Mouse (Mus musculus): ENCODE data around the gene Matn1. TPM values are rescaled to one million over a fixed set of nuclear protein-coding genes. Genes with fewer than 3 reads are reported as not detected.

Matn1 gene
- polyA plus RNA-seq, 1 experiment = not detected

DNA sequence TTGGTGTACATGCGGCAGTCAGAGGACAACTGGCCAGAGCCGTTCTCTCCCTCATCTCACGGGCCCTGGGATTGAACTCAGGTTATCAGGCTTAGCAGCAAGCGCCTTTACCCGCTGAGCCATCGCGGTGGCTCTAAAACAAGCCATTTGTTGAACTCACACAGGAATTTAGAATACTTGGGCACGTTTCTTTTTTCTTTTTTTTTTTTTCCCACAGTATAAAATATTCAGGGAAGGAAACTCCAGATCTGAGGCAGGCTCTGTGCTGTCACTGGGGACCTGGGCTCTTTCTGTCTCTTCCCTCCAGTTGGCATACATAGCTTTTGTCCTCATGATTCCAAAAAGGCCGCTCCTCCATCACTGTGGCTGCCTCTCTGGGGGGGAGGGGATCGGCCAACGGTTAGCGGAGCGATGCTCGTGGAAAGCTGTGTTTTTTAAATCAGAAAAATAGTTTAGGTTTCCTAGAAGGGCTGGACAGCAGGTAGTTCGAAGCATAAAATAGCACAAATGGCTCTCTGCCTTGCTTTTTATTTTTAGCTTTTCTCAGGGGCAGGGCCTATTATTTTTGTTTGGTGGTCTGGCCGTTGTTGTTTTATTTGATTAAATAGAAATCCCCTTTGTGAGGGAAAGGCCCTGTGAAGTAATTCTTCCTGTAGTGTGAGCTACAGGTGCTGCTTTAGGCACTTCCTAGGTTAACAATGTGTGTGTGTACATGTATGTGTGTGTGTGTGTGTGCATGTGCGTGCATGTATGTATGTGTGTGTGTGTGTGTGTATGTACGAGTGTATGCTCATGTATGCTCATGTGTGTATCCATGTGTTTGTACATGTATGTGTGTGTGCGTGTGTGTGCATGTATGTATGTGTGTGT is 36.8 kb upstream of the Matn1 start:
- H3K27ac ChIP-seq (ENCODE audit: insufficient read depth, low read length) = no peak overlapping the region
- H3K4me1 ChIP-seq (ENCODE audit: control insufficient read depth, insufficient read depth, low read length) = no peaks in the 10 kb centered on the region
- TF ChIP-seq POLR2A (IDR thresholded peaks at IDR 0.05; ENCODE audit: low read depth, low read length) (no peak), CTCF (IDR thresholded peaks at IDR 0.05; ENCODE audit: borderline replicate concordance, insufficient read depth, low read length) (no peak)
- no peak overlapping the region for H3K4me3 ChIP-seq (ENCODE audit: insufficient read depth, low read length)

DNA sequence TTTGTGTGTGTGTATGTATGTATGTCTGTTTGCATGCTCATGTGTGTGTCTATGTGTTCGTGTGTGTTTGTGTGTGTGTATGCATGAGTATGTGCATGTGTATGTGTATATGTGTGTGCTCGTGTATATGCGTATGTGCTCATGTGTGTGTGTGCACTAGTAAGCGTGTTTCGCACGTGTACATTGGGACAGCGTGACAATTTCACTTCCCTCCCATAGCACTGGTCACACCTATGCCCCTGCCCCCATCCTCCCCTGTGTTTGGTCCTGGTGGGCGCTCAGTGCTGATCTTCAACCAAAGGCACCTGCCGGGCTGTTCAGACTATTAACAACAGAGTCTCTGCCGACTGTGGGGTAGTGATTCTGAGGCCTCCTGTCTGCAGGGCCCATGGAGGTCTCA is 36.1 kb upstream of the Matn1 start:
- no peak overlapping the region for H3K27ac ChIP-seq (ENCODE audit: insufficient read depth, low read length)
- TF ChIP-seq CTCF (IDR thresholded peaks at IDR 0.05; ENCODE audit: borderline replicate concordance, insufficient read depth, low read length) (no peak), POLR2A (IDR thresholded peaks at IDR 0.05; ENCODE audit: low read depth, low read length) (0 out of 2 replicates have a peak, but pooled peaks have one; percentile 17)
- no peaks in the 10 kb centered on the region for H3K4me1 ChIP-seq (ENCODE audit: control insufficient read depth, insufficient read depth, low read length)
- no peak overlapping the region for H3K4me3 ChIP-seq (ENCODE audit: insufficient read depth, low read length)

DNA sequence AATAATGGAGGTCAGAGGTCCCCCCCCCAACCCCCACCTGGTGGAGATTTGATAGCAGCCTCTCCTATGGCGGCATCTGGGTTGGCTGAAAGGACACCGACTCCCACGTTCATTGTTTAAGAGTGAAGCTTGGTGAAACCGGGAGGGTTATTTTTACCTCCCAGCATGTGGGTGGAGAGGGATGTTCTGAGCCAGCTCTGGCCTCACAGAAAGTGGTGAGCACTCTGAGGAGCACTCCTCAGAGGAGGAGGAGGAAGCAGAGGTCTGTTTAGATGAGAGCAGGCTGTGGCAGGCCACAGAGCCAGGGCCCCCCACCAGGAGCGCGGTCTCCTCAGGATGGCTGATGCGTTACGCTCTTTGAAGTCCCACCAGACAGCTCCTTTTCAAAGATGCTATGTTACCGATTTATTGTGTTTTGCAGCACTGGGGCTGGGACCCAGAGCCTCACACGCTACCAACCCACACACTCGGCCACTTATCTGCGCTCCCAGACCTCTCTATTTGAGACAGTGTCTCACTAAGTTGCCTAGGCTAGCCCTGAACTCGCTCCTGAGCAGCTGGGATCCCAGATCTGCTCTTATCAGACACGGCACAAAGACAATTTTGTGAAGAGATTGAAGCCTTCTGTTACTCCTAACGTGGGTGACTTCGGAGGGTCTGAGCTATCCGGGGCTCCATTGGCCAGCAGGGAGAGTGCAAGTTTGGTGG is 34.9 kb upstream of the Matn1 start:
- Histone ChIP-seq H3K4me1 (ENCODE audit: control insufficient read depth, insufficient read depth, low read length) (no peaks in the 10 kb centered on the region), H3K27ac (ENCODE audit: insufficient read depth, low read length) (no peak overlapping the region), H3K4me3 (ENCODE audit: insufficient read depth, low read length) (no peak overlapping the region)
- no peak for TF ChIP-seq CTCF (IDR thresholded peaks at IDR 0.05; ENCODE audit: borderline replicate concordance, insufficient read depth, low read length)
- TF ChIP-seq POLR2A (IDR thresholded peaks at IDR 0.05; ENCODE audit: low read depth, low read length) = no peak

DNA sequence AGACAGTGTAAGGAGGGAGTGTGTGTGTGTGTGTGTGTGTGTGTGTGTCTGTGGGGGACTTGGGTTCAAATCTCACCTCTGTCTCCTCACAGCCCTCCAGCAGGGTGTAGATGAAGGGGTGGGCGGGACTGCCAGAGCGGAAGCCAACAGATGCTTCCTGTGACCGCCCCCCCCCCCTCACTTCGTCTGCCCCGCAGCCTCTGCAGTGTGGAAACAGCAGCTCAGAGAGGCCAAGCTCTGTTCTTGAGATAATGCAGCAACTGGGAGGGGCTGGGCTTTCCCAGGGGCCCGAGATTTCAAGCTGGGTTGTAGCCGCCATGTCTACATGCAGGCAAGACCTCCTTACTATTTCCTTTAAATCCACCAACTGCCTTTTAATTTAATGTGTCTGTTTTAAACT is 33.5 kb upstream of the Matn1 start:
- TF ChIP-seq CTCF (IDR thresholded peaks at IDR 0.05; ENCODE audit: borderline replicate concordance, insufficient read depth, low read length) (no peak), POLR2A (IDR thresholded peaks at IDR 0.05; ENCODE audit: low read depth, low read length) (no peak)
- Histone ChIP-seq H3K4me1 (ENCODE audit: control insufficient read depth, insufficient read depth, low read length) (peaks cover 4% of the 10 kb centered on the region; the same call in 1 of the 2 replicates), H3K27ac (ENCODE audit: insufficient read depth, low read length) (no peak overlapping the region), H3K4me3 (ENCODE audit: insufficient read depth, low read length) (no peak overlapping the region)

DNA sequence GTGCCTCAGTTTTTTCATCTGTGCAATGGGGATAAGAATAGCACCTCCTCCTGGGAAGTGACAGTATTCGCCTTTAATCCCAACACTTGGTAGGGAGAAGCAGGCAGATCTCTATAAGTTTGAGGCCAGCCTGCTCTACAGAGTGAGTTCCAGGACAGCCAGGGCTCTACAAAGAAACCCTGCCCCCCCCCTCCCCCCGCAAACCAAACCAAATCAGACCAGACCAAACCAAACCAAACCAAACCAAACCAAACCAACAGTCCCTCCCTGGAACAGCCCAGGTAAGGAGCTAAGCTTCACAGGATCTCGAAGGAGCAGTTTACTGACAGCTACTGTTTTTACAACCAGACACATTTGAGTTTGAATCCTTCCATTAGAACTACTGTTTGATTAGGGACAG is 31.6 kb upstream of the Matn1 start:
- Histone ChIP-seq H3K4me3 (ENCODE audit: insufficient read depth, low read length) (no peak overlapping the region), H3K27ac (ENCODE audit: insufficient read depth, low read length) (no peak overlapping the region), H3K4me1 (ENCODE audit: control insufficient read depth, insufficient read depth, low read length) (peaks cover 4% of the 10 kb centered on the region; the same call in 1 of the 2 replicates)
- TF ChIP-seq CTCF (IDR thresholded peaks at IDR 0.05; ENCODE audit: borderline replicate concordance, insufficient read depth, low read length) (no peak), POLR2A (IDR thresholded peaks at IDR 0.05; ENCODE audit: low read depth, low read length) (no peak)

DNA sequence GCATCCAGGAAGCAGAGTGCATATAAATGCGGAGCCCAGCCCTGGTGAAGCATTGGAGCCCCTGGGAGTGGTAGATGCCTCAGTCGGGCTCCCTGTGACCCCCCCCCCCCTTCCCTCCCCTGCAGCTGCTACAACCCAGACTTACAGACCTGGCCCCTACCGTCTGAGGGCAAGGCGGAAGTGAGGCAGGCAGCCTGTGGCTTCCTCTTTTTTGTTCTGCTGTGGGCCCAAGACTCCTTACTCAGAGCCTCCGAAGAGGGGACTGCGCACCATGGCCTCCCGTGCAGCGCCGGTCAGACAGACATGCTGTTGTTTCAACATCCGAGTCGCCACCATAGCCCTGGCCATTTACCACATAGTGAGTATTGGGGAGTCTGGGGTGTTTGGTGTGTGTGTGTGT is 31.1 kb upstream of the Matn1 start, which contains the start of gene Laptm5:
TSS of gene Laptm5 (plus strand) at position 49 of the 400 bp plus-strand sequence.
- TF ChIP-seq CTCF (IDR thresholded peaks at IDR 0.05; ENCODE audit: borderline replicate concordance, insufficient read depth, low read length) = no peak
- TF ChIP-seq POLR2A (IDR thresholded peaks at IDR 0.05; ENCODE audit: low read depth, low read length) = no peak

DNA sequence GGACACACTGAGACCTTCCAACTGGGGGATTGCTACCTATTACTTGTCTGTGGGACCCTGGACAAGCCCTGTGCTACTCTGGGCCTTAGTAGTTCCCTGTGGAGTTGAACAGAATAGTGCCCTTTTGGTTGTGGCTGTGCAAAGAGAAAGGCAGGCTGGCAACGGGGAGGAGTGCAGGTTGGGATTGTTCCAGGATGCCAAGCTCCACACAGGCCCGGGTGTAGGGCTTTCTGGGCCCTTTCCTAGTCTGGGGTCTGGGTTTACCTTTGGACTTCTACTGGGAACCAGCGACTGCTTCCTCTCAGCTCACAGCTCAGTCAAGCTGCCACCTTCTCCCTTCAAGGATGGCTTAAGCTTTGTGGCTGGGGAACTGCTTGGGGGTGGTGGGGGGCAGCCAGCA is 30.7 kb upstream of the Matn1 start:
- no peak for TF ChIP-seq CTCF (IDR thresholded peaks at IDR 0.05; ENCODE audit: borderline replicate concordance, insufficient read depth, low read length)
- TF ChIP-seq POLR2A (IDR thresholded peaks at IDR 0.05; ENCODE audit: low read depth, low read length) = no peak
- Histone ChIP-seq H3K4me1 (ENCODE audit: control insufficient read depth, insufficient read depth, low read length) (peaks cover 4% of the 10 kb centered on the region; the same call in 1 of the 2 replicates), H3K27ac (ENCODE audit: insufficient read depth, low read length) (no peak overlapping the region), H3K4me3 (ENCODE audit: insufficient read depth, low read length) (no peak overlapping the region)

More for the DNA sequence above, 31.1 kb upstream of the Matn1 start, which contains the start of gene Laptm5:
- H3K4me1 ChIP-seq (ENCODE audit: control insufficient read depth, insufficient read depth, low read length) = peaks cover 4% of the 10 kb centered on the region; the same call in 1 of the 2 replicates
- no peak within 1 kb of the TSS for H3K4me3 ChIP-seq (ENCODE audit: insufficient read depth, low read length)
- H3K27ac ChIP-seq (ENCODE audit: insufficient read depth, low read length) = no peak within 1 kb of the TSS

DNA sequence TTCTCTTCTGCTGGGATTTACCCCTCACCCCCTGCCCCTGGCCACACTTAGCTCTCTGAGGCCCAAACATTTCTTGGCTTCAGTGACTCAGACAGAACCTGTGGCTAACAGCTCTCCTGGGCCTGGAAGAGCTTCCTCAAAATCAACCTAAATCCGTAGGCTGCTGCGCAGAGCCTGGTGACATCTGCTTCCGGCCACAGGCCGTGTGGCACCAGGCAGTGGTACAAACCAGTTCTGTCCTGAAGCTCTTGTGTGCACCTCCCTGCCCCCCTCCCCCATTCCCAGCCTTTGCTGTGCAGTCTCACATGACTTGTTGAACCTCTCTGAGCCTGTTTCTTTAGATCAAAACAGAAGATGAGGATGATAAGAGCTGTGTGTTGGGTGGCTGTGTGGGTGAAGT is 30.2 kb upstream of the Matn1 start:
- H3K27ac ChIP-seq (ENCODE audit: insufficient read depth, low read length) = no peak overlapping the region
- TF ChIP-seq CTCF (IDR thresholded peaks at IDR 0.05; ENCODE audit: borderline replicate concordance, insufficient read depth, low read length) = no peak
- TF ChIP-seq POLR2A (IDR thresholded peaks at IDR 0.05; ENCODE audit: low read depth, low read length) = no peak

DNA sequence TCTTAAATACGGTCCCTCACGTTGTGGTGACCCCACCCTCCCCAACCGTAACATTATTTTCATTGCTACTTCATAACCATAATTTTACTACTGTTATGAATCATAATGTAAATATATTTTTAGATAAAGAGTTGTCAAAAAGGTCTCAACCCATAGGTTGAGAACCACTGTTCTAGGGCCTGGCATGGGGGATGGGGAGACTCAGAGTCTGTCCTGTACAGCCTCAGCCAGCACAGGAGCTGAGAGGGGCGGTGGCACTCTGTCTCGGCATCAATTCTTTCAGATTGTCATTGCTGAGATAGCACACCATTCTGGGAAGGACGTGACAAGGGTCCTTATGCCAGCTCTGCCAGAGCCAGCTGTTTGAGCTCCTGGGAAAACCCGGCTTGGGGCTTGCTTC is 29.7 kb upstream of the Matn1 start:
- Histone ChIP-seq H3K4me3 (ENCODE audit: insufficient read depth, low read length) (no peak overlapping the region), H3K4me1 (ENCODE audit: control insufficient read depth, insufficient read depth, low read length) (peaks cover 4% of the 10 kb centered on the region; the same call in 1 of the 2 replicates), H3K27ac (ENCODE audit: insufficient read depth, low read length) (no peak overlapping the region)
- TF ChIP-seq CTCF (IDR thresholded peaks at IDR 0.05; ENCODE audit: borderline replicate concordance, insufficient read depth, low read length) = no peak
- TF ChIP-seq POLR2A (IDR thresholded peaks at IDR 0.05; ENCODE audit: low read depth, low read length) = no peak

More for the DNA sequence above, 30.2 kb upstream of the Matn1 start:
- no peak overlapping the region for H3K4me3 ChIP-seq (ENCODE audit: insufficient read depth, low read length)
- peaks cover 4% of the 10 kb centered on the region; the same call in 1 of the 2 replicates for H3K4me1 ChIP-seq (ENCODE audit: control insufficient read depth, insufficient read depth, low read length)

Measured in embryonic fibroblast, embryonic 13.5 days (primary cell).